Mouse (Mus musculus) ES-E14 (cell line): ENCODE measurements around the gene Ptma. TPM values are rescaled to one million over a fixed set of nuclear protein-coding genes. Genes with fewer than 3 reads are reported as not detected.

ENCODE experiments used
- DNase-seq: peaks from one replicate; pipeline ENCODE4 v3.0.0-alpha.2; 2013; ENCODE audit warnings: low read depth, low spot score
- H3K27ac ChIP-seq: 2 replicates; pipeline ENCODE4 v1.5.1; 2012; ENCODE audit warnings: low read depth, mild to moderate bottlenecking, low read length, moderate library complexity, mixed read lengths; ENCODE audit not compliant: poor library complexity, insufficient read depth, severe bottlenecking
- H3K36me3 ChIP-seq: 2 replicates; pipeline ENCODE4 v1.6.1; 2012; ENCODE audit warnings: mild to moderate bottlenecking, low read length, moderate library complexity, mixed read lengths; ENCODE audit not compliant: control insufficient read depth, poor library complexity, insufficient read depth, severe bottlenecking
- H3K4me1 ChIP-seq, 2 experiments: fragments of 150-350 bp in 1 of 2; sonication (generic) in 1 of 2; 2 replicates each; pipeline ENCODE4 v1.6.1; 2012; ENCODE audit warnings: low read length in 2 of 2, mild to moderate bottlenecking in 1 of 2, mixed read lengths in 1 of 2; ENCODE audit not compliant: control insufficient read depth in 2 of 2, insufficient read depth in 2 of 2, poor library complexity in 1 of 2
- H3K4me3 ChIP-seq, 2 experiments: fragments of 150-350 bp in 1 of 2; sonication (generic) in 1 of 2; 2 replicates each; pipeline ENCODE4 v1.5.1; 2012; ENCODE audit warnings: low read length in 2 of 2, low read depth in 1 of 2, mild to moderate bottlenecking in 1 of 2, mixed read lengths in 1 of 2; ENCODE audit not compliant: insufficient read depth in 1 of 2, poor library complexity in 1 of 2, severe bottlenecking in 1 of 2
- H3K9ac ChIP-seq: 2 replicates; pipeline ENCODE4 v1.6.1; 2012; ENCODE audit warnings: low read depth, mild to moderate bottlenecking, low read length, mixed read lengths; ENCODE audit not compliant: poor library complexity, insufficient read depth, severe bottlenecking
- H3K9me3 ChIP-seq: fragments of 150-350 bp; sonication (generic); 2 replicates; pipeline ENCODE4 v1.6.1; 2012; ENCODE audit warnings: low read depth, mild to moderate bottlenecking, low read length; ENCODE audit not compliant: control insufficient read depth, insufficient read depth
- CHD2 ChIP-seq: IDR thresholded peaks from 2 replicates; pipeline ENCODE4 v1.6.1; 2014; ENCODE audit warnings: mild to moderate bottlenecking, low read depth, low read length, inconsistent platforms
- HCFC1 ChIP-seq: IDR thresholded peaks from 2 replicates; pipeline ENCODE4 v1.6.1; 2012; ENCODE audit warnings: low read length, inconsistent platforms, borderline replicate concordance; ENCODE audit not compliant: insufficient read depth
- MAFK ChIP-seq: IDR thresholded peaks from 2 replicates; pipeline ENCODE4 v1.6.1; 2014; ENCODE audit warnings: mild to moderate bottlenecking, low read depth, low read length, inconsistent platforms; ENCODE audit not compliant: insufficient read depth
- ZC3H11A ChIP-seq: IDR thresholded peaks from 2 replicates; pipeline ENCODE4 v1.6.1; 2012; ENCODE audit warnings: low read depth, mild to moderate bottlenecking, inconsistent platforms, low read length, borderline replicate concordance
- ZNF384 ChIP-seq: IDR thresholded peaks from 2 replicates; pipeline ENCODE4 v1.6.1; 2012; ENCODE audit warnings: low read depth, low read length, inconsistent platforms
- in situ Hi-C, 2 experiments: fragments of 600-800 bp; cut with MboI; formaldehyde crosslinking; loops; one replicate each; pipeline ENCODE4 v1.15.1; 2025; ENCODE audit warnings: low sequenced_read_pairs in 2 of 2, inconsistent platforms in 1 of 2; ENCODE audit not compliant: unreplicated experiment in 2 of 2
- total RNA-seq: library from RNA; depleted of rRNA; stranded (reverse); fragments of 300-350 nt; gene quantifications from 2 replicates; pipeline ENCODE4 v1.2.3, GENCODE M21; 2012

The Ptma gene
- total RNA-seq, 1 experiment: 2,587 TPM

DNA sequence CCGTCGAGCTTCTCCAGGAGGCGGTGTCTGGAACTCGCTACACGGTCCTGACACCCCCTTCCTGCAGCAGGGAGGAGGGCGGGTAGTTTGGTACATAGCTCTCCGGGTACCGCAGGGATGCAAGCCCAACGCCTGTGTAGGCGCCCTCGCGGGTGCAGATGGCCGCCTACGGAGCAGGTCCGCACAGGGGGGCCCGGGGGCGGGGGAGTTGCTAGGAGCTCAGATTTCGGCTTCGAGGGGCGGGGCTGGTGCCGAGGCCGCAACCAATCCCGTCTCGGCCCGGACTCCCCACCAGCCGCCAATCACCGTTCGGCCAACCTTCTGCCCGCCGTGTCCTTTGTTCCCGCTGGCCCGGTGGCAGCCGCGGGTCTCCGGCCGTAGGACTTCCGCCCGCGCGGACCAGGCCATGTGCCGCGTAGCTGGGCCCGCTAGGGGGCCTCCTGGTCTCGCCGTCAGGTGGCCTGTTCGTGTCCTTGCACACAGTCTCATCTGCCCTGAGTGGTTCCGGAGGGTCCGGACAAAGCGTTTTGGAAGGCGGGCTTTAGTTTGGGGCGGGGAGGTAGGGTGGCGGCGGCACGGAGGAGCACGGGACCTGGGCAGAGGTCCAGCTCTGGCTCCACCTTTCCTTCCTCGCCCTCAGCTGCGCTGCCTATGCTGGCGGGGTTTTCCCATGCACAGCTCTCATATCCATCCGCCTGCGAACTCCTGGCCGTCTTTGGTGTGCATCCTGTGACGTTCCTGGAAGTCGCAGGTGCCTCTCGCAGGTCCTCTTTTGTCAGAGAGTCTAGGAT is 22.4 kb upstream of the Ptma start:
- peak overlapping the region; percentile 45 to 73 for H3K4me3 ChIP-seq
- peak overlapping the region; percentile 87 for H3K9ac ChIP-seq
- no peak for TF ChIP-seq CHD2
- no peak for TF ChIP-seq ZNF384
- H3K4me1 ChIP-seq: peaks cover 8 to 38% of the 10 kb centered on the region in 2 experiments; a peak in 3 of 4 replicates
- peak; percentile 86 for DNase-seq
- no peaks in the 10 kb centered on the region for H3K36me3 ChIP-seq
- in situ Hi-C loops: no loop called here
- peak overlapping the region; percentile 98 for H3K27ac ChIP-seq
- H3K9me3 ChIP-seq: no peaks in the 10 kb centered on the region

DNA sequence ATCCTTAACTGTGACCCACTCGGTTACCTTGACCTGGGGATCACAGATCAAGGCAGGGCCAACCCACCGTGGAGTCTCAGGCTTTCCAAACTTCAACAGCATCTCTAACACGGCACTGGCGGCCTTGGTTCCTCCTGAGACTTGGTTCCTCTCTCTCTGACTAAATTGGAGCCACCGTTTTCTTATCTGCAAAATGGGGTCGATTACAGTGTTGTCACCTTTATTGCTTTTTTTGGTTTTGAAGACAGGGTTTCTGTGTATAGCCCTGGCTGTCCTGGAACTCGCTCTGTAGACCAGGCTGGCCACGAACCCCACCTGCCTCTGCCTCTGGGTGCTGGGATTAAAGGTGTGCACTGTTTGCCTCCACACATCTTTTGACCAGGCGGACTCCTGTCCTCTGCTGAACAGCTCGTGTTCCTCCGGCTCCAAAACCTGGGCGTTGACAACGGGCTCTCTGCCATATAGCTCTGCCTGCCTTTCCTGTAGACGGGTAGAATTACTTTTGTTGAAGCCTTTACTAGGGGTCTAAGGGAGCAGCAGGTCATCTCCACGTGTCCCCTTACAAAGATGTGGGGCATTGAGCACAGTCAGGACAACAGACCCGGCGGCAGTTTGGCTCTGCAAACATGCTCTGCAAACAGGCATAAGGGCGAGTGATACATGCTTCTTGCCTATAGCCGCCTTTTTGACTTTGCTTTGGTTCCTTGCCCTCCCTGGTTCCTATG is 21.7 kb upstream of the Ptma start:
- DNase-seq: no peak
- Histone ChIP-seq H3K4me3 (peak overlapping the region; percentile 45 to 73), H3K27ac (peak overlapping the region; percentile 94), H3K9me3 (no peaks in the 10 kb centered on the region), H3K36me3 (no peaks in the 10 kb centered on the region), H3K4me1 (peaks cover 6 to 42% of the 10 kb centered on the region in 2 experiments; a peak in 3 of 4 replicates), H3K9ac (peak overlapping the region; percentile 81)
- in situ Hi-C loops: no loop called here
- TF ChIP-seq ZC3H11A (no peak), CHD2 (no peak), MAFK (no peak), HCFC1 (no peak), ZNF384 (no peak)

DNA sequence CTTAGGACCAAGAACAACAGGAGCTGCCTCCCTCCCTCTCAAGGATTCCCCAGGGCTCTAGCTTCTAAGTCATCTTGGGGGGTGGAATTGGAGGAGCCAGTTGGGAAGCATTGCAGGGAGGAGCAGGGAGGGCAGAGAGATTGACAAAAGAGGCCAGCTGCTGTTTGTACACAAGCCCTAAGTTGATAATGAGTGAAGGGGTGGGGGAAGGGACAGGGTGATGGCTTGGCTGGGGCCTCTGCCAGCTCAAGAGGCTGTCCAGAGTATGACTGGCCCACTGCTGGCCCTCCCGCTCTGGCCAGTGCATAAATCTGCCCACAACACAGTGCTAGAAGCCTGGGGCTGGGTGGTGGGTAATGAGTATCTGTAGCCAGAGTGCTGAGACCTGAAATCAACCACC is 21.1 kb upstream of the Ptma start:
- DNase-seq: no peak
- TF ChIP-seq ZC3H11A: no peak
- no peak for TF ChIP-seq HCFC1
- TF ChIP-seq MAFK: no peak
- no peak for TF ChIP-seq CHD2
- no peak for TF ChIP-seq ZNF384
- Histone ChIP-seq H3K27ac (peak overlapping the region; percentile 94; the same call in 1 of the 2 replicates), H3K4me1 (peaks cover 6 to 43% of the 10 kb centered on the region in 2 experiments; a peak in 3 of 4 replicates), H3K9me3 (no peaks in the 10 kb centered on the region), H3K9ac (peak overlapping the region; percentile 81), H3K36me3 (no peaks in the 10 kb centered on the region), H3K4me3 (peak overlapping the region; percentile 45 to 73)
- in situ Hi-C loops: no loop called here

DNA sequence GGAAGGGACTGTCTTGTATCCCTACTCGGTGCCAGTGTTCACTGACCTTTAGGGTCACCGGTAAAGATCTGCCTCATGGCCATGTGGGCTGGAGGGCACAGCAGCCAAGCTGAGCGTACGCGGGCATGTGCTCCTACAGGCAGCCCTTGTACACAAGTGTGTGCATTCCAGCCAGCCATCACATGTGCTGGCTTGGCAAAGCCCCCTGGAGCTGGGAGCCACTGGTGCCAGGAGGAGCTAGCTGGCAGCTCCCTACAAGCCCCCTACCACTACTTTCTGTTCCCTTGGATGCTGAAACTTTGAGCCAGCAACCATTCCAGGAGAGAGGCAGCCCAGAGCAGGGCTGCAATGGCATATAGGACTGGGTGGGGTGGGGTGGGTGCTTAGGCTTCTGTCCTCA is 20.1 kb upstream of the Ptma start:
- in situ Hi-C loops: no loop called here
- no peak for TF ChIP-seq HCFC1
- TF ChIP-seq ZNF384: no peak
- TF ChIP-seq ZC3H11A: no peak
- no peak for TF ChIP-seq CHD2
- TF ChIP-seq MAFK: no peak
- peaks cover 6 to 44% of the 10 kb centered on the region in 2 experiments; a peak in 3 of 4 replicates for H3K4me1 ChIP-seq
- H3K9ac ChIP-seq: peak overlapping the region; percentile 7; the same call in 1 of the 2 replicates
- H3K9me3 ChIP-seq: no peaks in the 10 kb centered on the region
- no peak overlapping the region for H3K27ac ChIP-seq
- H3K36me3 ChIP-seq: no peaks in the 10 kb centered on the region
- H3K4me3 ChIP-seq: no peak overlapping the region
- DNase-seq: no peak
